Mouse (Mus musculus): ENCODE data around the gene Plet1. TPM values are rescaled to one million over a fixed set of nuclear protein-coding genes. Genes with fewer than 3 reads are reported as not detected.

Plet1 gene
- polyA plus RNA-seq (2015; fragmentation: Nextera tagmentation; extraction: Ambion mirVana), result 1.2 and 1.3 TPM in 2 replicates

DNA sequence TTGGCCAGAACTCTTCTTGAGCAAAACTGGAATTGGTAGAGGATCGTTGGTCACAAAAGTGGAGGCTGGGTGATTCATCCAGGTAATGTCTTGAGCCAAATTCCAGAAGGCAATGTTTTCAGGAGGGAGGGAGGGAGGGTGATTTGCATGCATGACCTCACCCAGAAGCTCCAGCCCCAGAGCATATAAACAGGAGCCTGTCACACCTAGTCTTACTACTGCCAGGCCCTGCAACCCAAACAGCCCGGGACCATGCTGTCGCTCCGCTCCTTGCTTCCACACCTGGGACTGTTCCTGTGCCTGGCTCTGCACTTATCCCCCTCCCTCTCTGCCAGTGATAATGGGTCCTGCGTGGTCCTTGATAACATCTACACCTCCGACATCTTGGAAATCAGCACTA, at the start of gene Plet1:
Gene Plet1 (plus strand): TSS at position 215 of the 400 bp plus-strand sequence.
- ATAC-seq, result no peak
- Histone ChIP-seq H3K4me3 (ENCODE audit: low read length) (no peak within 1 kb of the TSS), H3K36me3 (ENCODE audit: control insufficient read depth, insufficient read depth, low read length) (no peaks in the 10 kb centered on the region), H3K4me1 (ENCODE audit: control insufficient read depth, insufficient read depth, low read length) (0 out of 2 replicates have a peak, but pooled peaks cover 2% of the 10 kb centered on the region), H3K9me3 (ENCODE audit: control insufficient read depth, low read length) (no peaks in the 10 kb centered on the region), H3K9ac (ENCODE audit: low read depth, low read length) (no peak within 1 kb of the TSS), H3K4me2 (ENCODE audit: low read depth, low read length) (no peak within 1 kb of the TSS), H3K27me3 (replicated peaks; ENCODE audit: control insufficient read depth, insufficient read depth, low read length) (no peaks in the 10 kb centered on the region), H3K27ac (ENCODE audit: low read length) (no peak within 1 kb of the TSS)
- 74% methylated on average over 6 of the region's 6 CpGs for WGBS

DNA sequence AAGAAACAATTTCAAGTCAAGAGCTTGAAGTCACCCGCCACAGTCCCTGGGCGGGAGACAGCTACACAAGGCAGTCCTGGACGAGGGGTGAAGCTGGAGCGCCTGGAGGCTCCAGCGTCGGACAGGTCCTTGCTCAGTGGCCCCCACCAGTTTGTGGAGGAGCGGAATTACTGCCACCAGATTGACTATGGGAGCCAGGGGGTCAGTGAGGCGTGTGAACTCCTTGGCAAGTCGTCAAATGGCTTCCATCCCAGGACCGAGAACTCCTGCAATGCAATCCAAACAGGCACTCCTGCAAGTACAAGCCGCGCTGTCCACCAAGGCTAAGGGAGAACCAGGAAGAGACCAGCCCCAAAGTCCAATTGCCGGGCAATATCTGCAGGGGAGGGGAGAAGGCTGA, 45.3 kb upstream of the Plet1 start:
- 57% methylated on average over 13 of the region's 13 CpGs for WGBS
- Histone ChIP-seq H3K27ac (ENCODE audit: low read length) (no peak overlapping the region), H3K27me3 (replicated peaks; ENCODE audit: control insufficient read depth, insufficient read depth, low read length) (no peaks in the 10 kb centered on the region), H3K4me3 (ENCODE audit: low read length) (no peak overlapping the region), H3K9ac (ENCODE audit: low read depth, low read length) (no peak overlapping the region), H3K4me2 (ENCODE audit: low read depth, low read length) (no peak overlapping the region), H3K9me3 (ENCODE audit: control insufficient read depth, low read length) (peaks cover 7% of the 10 kb centered on the region), H3K4me1 (ENCODE audit: control insufficient read depth, insufficient read depth, low read length) (no peaks in the 10 kb centered on the region), H3K36me3 (ENCODE audit: control insufficient read depth, insufficient read depth, low read length) (no peaks in the 10 kb centered on the region)
- ATAC-seq, result peak; percentile 49; the same call in 1 of the 2 replicates

DNA sequence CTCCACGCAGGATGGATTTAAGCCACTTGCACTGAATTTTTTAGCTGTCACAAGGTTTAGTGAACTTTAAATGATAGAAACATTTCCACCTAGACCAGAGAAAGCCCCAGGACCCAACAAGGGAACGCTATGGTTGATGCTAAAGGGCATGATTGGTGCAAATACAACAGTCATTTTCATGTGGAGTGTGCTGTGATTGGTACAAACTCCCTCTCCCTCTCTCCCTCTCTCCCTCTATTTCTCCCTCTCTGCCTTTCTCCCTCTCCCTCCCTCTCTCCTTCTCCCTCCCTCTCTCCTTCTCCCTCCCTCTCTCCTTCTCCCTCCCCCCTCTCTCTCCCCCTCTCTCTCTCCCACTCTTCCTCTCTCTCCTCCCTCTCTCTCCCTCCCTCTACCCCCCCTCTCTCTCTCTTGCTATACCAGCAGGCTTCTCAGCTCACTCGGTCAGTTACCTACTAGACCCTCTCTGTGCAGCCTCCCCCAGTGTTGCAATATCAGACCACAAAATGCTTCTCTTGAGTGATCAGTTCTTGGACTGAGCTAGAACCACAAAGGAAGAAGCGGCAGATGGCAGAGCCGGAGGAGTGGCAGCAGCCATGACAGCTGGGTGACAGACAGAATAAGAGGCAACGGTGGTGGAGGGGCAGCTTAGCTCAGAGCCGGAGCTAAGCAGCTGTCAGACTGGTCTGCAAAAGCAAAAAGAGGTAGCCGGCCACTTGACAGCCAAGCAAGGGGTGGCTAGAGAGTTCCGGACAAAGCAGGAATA, 42.7 kb upstream of the Plet1 start:
- Histone ChIP-seq H3K4me2 (ENCODE audit: low read depth, low read length) (no peak overlapping the region), H3K27ac (ENCODE audit: low read length) (no peak overlapping the region)
- 57% methylated on average over 9 of the region's 9 CpGs for WGBS

DNA sequence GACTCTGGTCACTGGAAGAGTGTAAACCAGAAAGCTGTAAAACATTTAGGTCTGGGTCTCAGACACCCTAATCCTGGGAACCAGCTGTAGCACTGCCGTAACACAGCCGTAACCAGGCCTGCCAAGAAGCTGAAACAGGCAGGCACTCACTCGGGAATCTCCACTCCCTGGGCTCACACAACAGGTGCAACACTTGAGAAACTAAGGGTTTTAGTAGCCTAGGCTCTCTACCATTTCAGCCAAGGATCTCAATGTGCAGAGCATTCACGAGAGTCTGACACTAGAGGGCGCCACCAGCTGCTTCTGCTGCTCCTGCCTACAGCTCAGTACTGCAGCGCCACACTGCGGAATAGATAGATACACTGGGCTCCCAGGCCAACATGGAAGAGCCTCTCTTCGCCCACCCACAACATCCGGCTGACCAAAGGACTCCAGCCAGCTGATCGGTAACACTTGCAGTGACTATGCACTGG, 42.0 kb upstream of the Plet1 start:
- no peak overlapping the region; the same call in 1 of the 2 replicates for H3K4me3 ChIP-seq (ENCODE audit: low read length)
- H3K9me3 ChIP-seq (ENCODE audit: control insufficient read depth, low read length), result no peaks in the 10 kb centered on the region
- peak overlapping the region; percentile 27; the same call in 1 of the 2 replicates for H3K9ac ChIP-seq (ENCODE audit: low read depth, low read length)
- no peaks in the 10 kb centered on the region for H3K36me3 ChIP-seq (ENCODE audit: control insufficient read depth, insufficient read depth, low read length)
- peak; percentile 67 for ATAC-seq
- no peak overlapping the region for H3K27ac ChIP-seq (ENCODE audit: low read length)
- no peaks in the 10 kb centered on the region for H3K27me3 ChIP-seq (replicated peaks; ENCODE audit: control insufficient read depth, insufficient read depth, low read length)
- H3K4me1 ChIP-seq (ENCODE audit: control insufficient read depth, insufficient read depth, low read length), result no peaks in the 10 kb centered on the region
- WGBS, result 13% methylated on average over 10 of the region's 10 CpGs
- H3K4me2 ChIP-seq (ENCODE audit: low read depth, low read length), result peak overlapping the region; percentile 15; the same call in 1 of the 2 replicates

More for the DNA sequence above, 42.7 kb upstream of the Plet1 start:
- Histone ChIP-seq H3K9ac (ENCODE audit: low read depth, low read length) (no peak overlapping the region), H3K27me3 (replicated peaks; ENCODE audit: control insufficient read depth, insufficient read depth, low read length) (no peaks in the 10 kb centered on the region), H3K4me1 (ENCODE audit: control insufficient read depth, insufficient read depth, low read length) (no peaks in the 10 kb centered on the region), H3K4me3 (ENCODE audit: low read length) (no peak overlapping the region), H3K9me3 (ENCODE audit: control insufficient read depth, low read length) (no peaks in the 10 kb centered on the region), H3K36me3 (ENCODE audit: control insufficient read depth, insufficient read depth, low read length) (no peaks in the 10 kb centered on the region)
- no peak for ATAC-seq

DNA sequence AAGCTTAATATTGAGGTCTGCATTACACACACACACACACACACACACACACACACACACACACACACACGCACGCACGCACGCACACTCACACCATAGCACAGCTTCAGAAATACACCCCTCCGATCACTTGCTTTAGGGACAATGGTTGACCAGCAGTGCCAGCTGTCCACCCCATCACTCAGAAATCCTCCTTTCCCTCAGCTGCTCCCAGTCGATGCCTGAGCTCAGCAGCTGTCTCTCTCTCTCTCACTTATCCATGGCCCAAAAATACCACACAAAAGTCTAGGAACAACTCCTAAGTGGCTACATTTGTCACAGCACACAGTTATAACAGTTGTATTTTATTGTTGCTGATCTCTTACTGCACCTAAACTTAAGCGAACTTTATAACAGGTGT, 36.7 kb upstream of the Plet1 start:
- no peak for ATAC-seq
- WGBS, result 84% methylated on average over 7 of the region's 7 CpGs
- Histone ChIP-seq H3K9ac (ENCODE audit: low read depth, low read length) (no peak overlapping the region), H3K9me3 (ENCODE audit: control insufficient read depth, low read length) (no peaks in the 10 kb centered on the region), H3K4me1 (ENCODE audit: control insufficient read depth, insufficient read depth, low read length) (no peaks in the 10 kb centered on the region), H3K27ac (ENCODE audit: low read length) (no peak overlapping the region), H3K27me3 (replicated peaks; ENCODE audit: control insufficient read depth, insufficient read depth, low read length) (no peaks in the 10 kb centered on the region), H3K36me3 (ENCODE audit: control insufficient read depth, insufficient read depth, low read length) (no peaks in the 10 kb centered on the region), H3K4me2 (ENCODE audit: low read depth, low read length) (no peak overlapping the region), H3K4me3 (ENCODE audit: low read length) (no peak overlapping the region)

DNA sequence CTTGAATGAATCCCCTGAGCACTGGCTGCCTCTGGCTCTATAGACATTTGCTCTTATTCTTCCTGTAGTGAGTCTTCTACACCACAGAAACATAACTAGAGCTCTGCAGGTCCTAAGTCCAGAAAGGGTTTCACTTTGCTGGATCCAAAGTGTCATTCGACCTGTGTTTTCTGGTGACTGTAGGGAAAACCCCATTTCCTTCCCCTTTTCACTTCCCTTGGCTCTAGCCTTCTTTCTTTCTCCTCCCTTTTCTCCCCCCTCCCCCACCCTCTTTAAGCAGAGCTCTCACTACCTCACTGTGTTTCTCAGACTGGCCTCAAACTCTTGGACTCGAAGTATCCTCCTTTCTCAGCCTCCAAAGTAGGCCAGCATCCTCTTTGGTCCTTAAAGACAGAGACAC, 34.8 kb upstream of the Plet1 start:
- ATAC-seq, result no peak
- Histone ChIP-seq H3K27me3 (replicated peaks; ENCODE audit: control insufficient read depth, insufficient read depth, low read length) (no peaks in the 10 kb centered on the region), H3K4me2 (ENCODE audit: low read depth, low read length) (no peak overlapping the region), H3K9ac (ENCODE audit: low read depth, low read length) (no peak overlapping the region), H3K4me1 (ENCODE audit: control insufficient read depth, insufficient read depth, low read length) (no peaks in the 10 kb centered on the region), H3K4me3 (ENCODE audit: low read length) (no peak overlapping the region), H3K27ac (ENCODE audit: low read length) (no peak overlapping the region), H3K9me3 (ENCODE audit: control insufficient read depth, low read length) (no peaks in the 10 kb centered on the region), H3K36me3 (ENCODE audit: control insufficient read depth, insufficient read depth, low read length) (no peaks in the 10 kb centered on the region)
- 69% methylated on average over 2 of the region's 2 CpGs for WGBS

DNA sequence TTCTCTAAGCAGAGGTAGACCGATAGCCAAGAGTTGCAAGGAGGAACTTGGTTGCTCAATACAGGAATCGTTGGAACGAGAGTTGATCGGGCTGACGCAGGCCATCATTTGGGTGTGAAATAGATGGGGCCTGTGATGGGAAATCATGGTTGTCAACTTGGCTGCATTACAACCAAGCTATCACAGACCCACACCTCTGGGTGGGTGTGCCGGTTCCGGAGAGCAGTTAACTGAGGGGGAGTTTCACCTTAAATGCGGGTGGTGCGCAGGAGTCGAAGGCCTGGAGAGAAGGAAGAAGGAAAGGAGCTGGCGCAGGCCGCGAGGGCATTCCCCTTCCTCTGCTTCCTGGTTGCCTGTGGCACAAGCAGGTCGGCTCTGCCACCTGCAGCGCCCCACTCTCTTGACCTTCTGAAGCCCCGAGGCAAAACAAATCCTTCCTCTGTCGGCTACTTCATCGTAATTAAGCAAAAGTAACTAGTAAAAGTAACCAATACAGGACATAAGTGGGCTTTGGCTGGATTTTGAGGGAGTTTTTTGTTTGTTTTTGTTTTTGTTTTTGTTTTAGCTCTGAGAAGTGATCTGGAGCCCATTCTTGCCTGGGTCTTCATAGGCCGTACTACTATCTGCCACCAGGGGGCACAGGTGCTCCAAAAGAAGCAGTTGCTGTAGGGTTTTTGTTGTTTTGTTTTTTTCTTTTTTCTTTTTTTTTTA, 31.7 kb upstream of the Plet1 start:
- Histone ChIP-seq H3K4me3 (ENCODE audit: low read length) (peak overlapping the region; percentile 17), H3K4me2 (ENCODE audit: low read depth, low read length) (peak overlapping the region; percentile 46)

DNA sequence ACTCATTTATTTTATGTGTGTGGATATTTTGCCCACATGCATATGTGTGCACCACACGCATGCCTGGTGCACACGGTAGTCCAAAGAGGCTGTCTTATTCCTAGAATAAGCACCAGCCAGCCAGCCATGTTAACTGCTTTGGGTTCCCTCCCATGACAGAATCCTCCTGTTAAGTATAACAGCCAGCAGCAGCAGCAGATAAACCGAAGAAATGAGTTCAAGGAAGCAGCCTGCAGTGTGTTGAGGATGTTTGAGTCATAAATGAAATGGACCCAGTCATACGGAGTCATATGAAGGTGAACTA, 31.2 kb upstream of the Plet1 start:
- 30% methylated on average over 4 of the region's 4 CpGs for WGBS
- Histone ChIP-seq H3K27ac (ENCODE audit: low read length) (no peak overlapping the region), H3K4me3 (ENCODE audit: low read length) (no peak overlapping the region), H3K27me3 (replicated peaks; ENCODE audit: control insufficient read depth, insufficient read depth, low read length) (no peaks in the 10 kb centered on the region), H3K9me3 (ENCODE audit: control insufficient read depth, low read length) (no peaks in the 10 kb centered on the region), H3K4me2 (ENCODE audit: low read depth, low read length) (no peak overlapping the region), H3K9ac (ENCODE audit: low read depth, low read length) (no peak overlapping the region), H3K36me3 (ENCODE audit: control insufficient read depth, insufficient read depth, low read length) (no peaks in the 10 kb centered on the region), H3K4me1 (ENCODE audit: control insufficient read depth, insufficient read depth, low read length) (no peaks in the 10 kb centered on the region)
- no peak; the same call in 1 of the 2 replicates for ATAC-seq

More for the DNA sequence above, 31.7 kb upstream of the Plet1 start:
- peak; percentile 67 for ATAC-seq
- Histone ChIP-seq H3K27ac (ENCODE audit: low read length) (no peak overlapping the region), H3K4me1 (ENCODE audit: control insufficient read depth, insufficient read depth, low read length) (no peaks in the 10 kb centered on the region), H3K27me3 (replicated peaks; ENCODE audit: control insufficient read depth, insufficient read depth, low read length) (no peaks in the 10 kb centered on the region), H3K36me3 (ENCODE audit: control insufficient read depth, insufficient read depth, low read length) (no peaks in the 10 kb centered on the region), H3K9me3 (ENCODE audit: control insufficient read depth, low read length) (no peaks in the 10 kb centered on the region), H3K9ac (ENCODE audit: low read depth, low read length) (peak overlapping the region; percentile 42)
- 42% methylated on average over 19 of the region's 19 CpGs for WGBS

DNA sequence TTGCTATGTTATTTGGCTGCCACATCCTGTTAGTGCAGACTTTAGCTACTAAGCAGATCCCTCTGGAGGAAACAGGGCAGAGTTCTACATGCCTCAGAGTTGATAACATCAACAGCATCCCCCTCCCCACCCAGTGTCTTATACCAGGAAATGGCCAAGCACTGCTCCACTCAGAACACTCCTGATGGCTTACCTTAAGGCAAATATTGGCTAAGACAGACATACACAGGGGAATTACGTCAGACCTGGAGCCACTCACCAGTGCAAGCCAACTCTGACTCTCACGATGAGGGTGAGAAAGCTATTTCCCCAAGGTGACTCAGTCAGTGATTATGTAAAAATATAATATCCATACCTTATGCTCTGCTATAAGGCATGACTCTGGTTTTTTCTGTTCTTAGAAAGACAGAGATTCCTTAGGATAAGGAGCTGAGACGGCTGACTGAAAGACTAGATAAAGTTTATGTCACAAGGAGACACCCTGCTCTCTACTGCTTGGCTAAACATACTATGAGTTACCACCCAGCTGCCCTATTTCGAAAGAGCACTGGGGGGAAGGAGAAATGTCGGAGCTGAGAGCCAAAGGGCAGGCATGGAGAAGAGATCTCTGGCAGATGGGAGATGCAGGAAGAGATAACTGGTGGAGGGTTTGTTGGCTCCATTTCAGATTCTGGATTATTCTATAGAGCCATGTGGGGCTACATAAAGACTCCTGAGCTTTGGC, 23.8 kb upstream of the Plet1 start:
- 57% methylated on average over 5 of the region's 5 CpGs for WGBS
- Histone ChIP-seq H3K9me3 (ENCODE audit: control insufficient read depth, low read length) (no peaks in the 10 kb centered on the region), H3K36me3 (ENCODE audit: control insufficient read depth, insufficient read depth, low read length) (no peaks in the 10 kb centered on the region), H3K4me1 (ENCODE audit: control insufficient read depth, insufficient read depth, low read length) (0 out of 2 replicates have a peak, but pooled peaks cover 9% of the 10 kb centered on the region), H3K4me2 (ENCODE audit: low read depth, low read length) (no peak overlapping the region), H3K9ac (ENCODE audit: low read depth, low read length) (no peak overlapping the region), H3K27ac (ENCODE audit: low read length) (no peak overlapping the region), H3K4me3 (ENCODE audit: low read length) (no peak overlapping the region), H3K27me3 (replicated peaks; ENCODE audit: control insufficient read depth, insufficient read depth, low read length) (no peaks in the 10 kb centered on the region)
- peak; percentile 55; the same call in 1 of the 2 replicates for ATAC-seq

Data from intestine, embryonic 16.5 days (tissue).